Mouse (Mus musculus) olfactory bulb, adult 2 months (tissue): ENCODE results near the gene Fdx1l.

Source experiments
- CTCF ChIP-seq: fragments of 200-500 bp; IDR thresholded peaks from 2 replicates; pipeline ENCODE4 v1.5.1; 2012; ENCODE audit warnings: low read depth, mild to moderate bottlenecking, low read length, moderate library complexity; ENCODE audit not compliant: insufficient read depth
- POLR2A ChIP-seq: fragments of 200-500 bp; IDR thresholded peaks from 2 replicates; pipeline ENCODE4 v1.6.1; 2012; ENCODE audit warnings: mild to moderate bottlenecking, low read depth, low read length, moderate library complexity; ENCODE audit not compliant: insufficient read depth

DNA sequence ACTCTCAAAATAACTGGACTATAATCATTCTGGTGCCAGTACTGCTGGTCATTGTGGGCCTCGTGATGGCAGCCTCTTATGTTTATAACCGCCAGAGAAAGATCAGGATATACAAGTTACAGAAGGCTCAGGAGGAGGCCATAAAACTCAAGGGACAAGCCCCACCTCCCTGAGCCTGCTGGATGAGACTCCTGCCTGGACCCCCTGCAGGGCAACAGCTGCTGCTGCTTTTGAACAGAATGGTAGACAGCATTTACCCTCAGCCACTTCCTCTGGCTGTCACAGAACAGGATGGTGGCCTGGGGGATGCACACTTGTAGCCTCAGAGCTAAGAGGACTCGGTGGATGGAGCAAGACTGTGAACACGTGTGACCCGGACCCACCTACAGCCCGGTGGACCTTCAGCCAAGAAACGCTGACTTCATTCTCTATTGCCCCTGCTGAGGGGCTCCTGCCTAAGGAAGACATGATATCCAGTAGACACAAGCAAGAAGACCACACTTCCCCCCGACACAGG is 45.6 kb downstream of the Fdx1l start:
- TF ChIP-seq CTCF (no peak), POLR2A (no peak)
